Mouse (Mus musculus) left cerebral cortex, adult 11 months (tissue): ENCODE data around the gene Tprn.

Experiments
- DNase-seq: peaks from one replicate; pipeline ENCODE4 v3.0.0; 2022; ENCODE audit warnings: low spot score

Tprn gene

GRCm38 (mm10) chr2:25265897-25266656 lies 3.7 kb downstream of the Tprn start:
- no peak for DNase-seq

GRCm38 (mm10) chr2:25266720-25267119 lies 4.3 kb downstream of the Tprn start:
- DNase-seq, result no peak

- no peak for DNase-seq
Measured at GRCm38 (mm10) chr2:25267241-25267640, 4.8 kb downstream of the Tprn start.

GRCm38 (mm10) chr2:25267746-25268309 lies 5.4 kb downstream of the Tprn start:
- DNase-seq, result no peak

- peak; percentile 96 for DNase-seq
Measured at GRCm38 (mm10) chr2:25271827-25272511, 9.6 kb downstream of the Tprn start, which contains the start of the genes Ssna1 and Anapc2. Gene Ssna1 (minus strand): TSS chr2:25272438. Gene Anapc2 (plus strand): TSS chr2:25272478.

GRCm38 (mm10) chr2:25272515-25272914 lies 10.1 kb downstream of the Tprn start:
- no peak for DNase-seq

GRCm38 (mm10) chr2:25273010-25273409 lies 10.6 kb downstream of the Tprn start:
- no peak for DNase-seq

- no peak for DNase-seq
Measured at GRCm38 (mm10) chr2:25278928-25279882, 16.8 kb downstream of the Tprn start.

- no peak for DNase-seq
Measured at GRCm38 (mm10) chr2:25285551-25285950, 23.1 kb downstream of the Tprn start.

GRCm38 (mm10) chr2:25286314-25286713 lies 23.9 kb downstream of the Tprn start:
- DNase-seq, result no peak

- no peak for DNase-seq
Measured at GRCm38 (mm10) chr2:25286837-25287636, 24.6 kb downstream of the Tprn start.

GRCm38 (mm10) chr2:25287927-25288649 lies 25.7 kb downstream of the Tprn start, which contains the start of gene Tmem210:
Gene Tmem210 (plus strand): TSS chr2:25288145.
- DNase-seq, result no peak

GRCm38 (mm10) chr2:25288734-25289345 lies 26.4 kb downstream of the Tprn start:
- no peak for DNase-seq

- no peak for DNase-seq
Measured at GRCm38 (mm10) chr2:25289651-25290050, 27.2 kb downstream of the Tprn start, which contains the start of gene Lrrc26. Gene Lrrc26 (plus strand): TSS chr2:25289915.

GRCm38 (mm10) chr2:25290101-25290815 lies 27.8 kb downstream of the Tprn start:
- DNase-seq, result no peak

GRCm38 (mm10) chr2:25290816-25291130 lies 28.4 kb downstream of the Tprn start:
- DNase-seq, result no peak

GRCm38 (mm10) chr2:25291184-25292053 lies 29.0 kb downstream of the Tprn start:
- no peak for DNase-seq

GRCm38 (mm10) chr2:25292054-25292544 lies 29.7 kb downstream of the Tprn start:
- DNase-seq, result no peak
